Mouse (Mus musculus): Measurements from ENCODE around the gene Fam186a. TPM values are rescaled to one million over a fixed set of nuclear protein-coding genes. Genes with fewer than 3 reads are reported as not detected.
"Not testable (repeated sequence)": the region's sequence is repeated elsewhere in the genome, so short reads cannot be mapped to it uniquely, and the experiment has no call there.

The Fam186a gene
- polyA plus RNA-seq, 1 experiment from 2014 or later = not detected

- Histone ChIP-seq H3K9me3 (ENCODE audit: control insufficient read depth, low read length) (no peaks in the 10 kb centered on the region), H3K9ac (ENCODE audit: low read length) (no peak overlapping the region), H3K4me2 (ENCODE audit: low read length) (no peak overlapping the region), H3K27ac (replicated peaks in 1 of 2; ENCODE audit: control insufficient read depth in 1 of 2, insufficient read depth in 1 of 2, low read depth in 2 of 2, low read length in 2 of 2) (no peak overlapping the region), H3K4me3 (ENCODE audit: control insufficient read depth in 1 of 2, insufficient read depth in 1 of 2, low read depth in 1 of 2, low read length in 2 of 2) (no peak overlapping the region), H3K36me3 (ENCODE audit: control insufficient read depth, insufficient read depth, low read length) (no peaks in the 10 kb centered on the region), H3K4me1 (ENCODE audit: control insufficient read depth in 2 of 2, insufficient read depth in 2 of 2, low read length in 2 of 2) (peaks cover 4% of the 10 kb centered on the region in 2 experiments; a peak in 3 of 4 replicates), H3K27me3 (ENCODE audit: control insufficient read depth, insufficient read depth, low read length) (no peaks in the 10 kb centered on the region)
- WGBS = 46% methylated on average over 8 of the region's 8 CpGs
- ATAC-seq (ENCODE audit: insufficient number of reproducible peaks, insufficient read depth, low FRiP score, low read depth) = no peak
These were observed 77.5 kb downstream of the Fam186a start for GRCm38 (mm10) chr15:99889275-99889874.

DNA sequence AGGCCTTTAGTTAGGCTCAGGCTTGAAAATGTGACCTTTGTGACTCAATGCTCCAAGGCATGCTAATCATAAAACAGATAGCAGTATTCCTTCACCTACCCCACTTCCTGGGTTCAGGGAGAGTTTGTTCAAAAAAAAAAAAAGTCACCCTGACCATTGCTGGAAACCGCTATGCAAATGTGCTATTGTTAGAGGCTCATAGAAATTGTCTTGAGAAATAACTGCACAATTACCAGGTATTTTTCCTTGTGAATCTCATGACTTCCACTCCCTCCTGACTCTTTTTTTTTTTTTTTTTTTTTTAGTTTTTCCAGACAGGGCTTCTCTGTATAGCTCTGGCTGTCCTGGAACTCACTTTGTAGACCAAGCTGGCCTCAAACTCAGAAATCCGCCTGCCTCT is 79.7 kb downstream of the Fam186a start:
- H3K9ac ChIP-seq (ENCODE audit: low read length); H3K27ac ChIP-seq (replicated peaks in 1 of 2; ENCODE audit: control insufficient read depth in 1 of 2, insufficient read depth in 1 of 2, low read depth in 2 of 2, low read length in 2 of 2); H3K36me3 ChIP-seq (ENCODE audit: control insufficient read depth, insufficient read depth, low read length); ATAC-seq (ENCODE audit: insufficient number of reproducible peaks, insufficient read depth, low FRiP score, low read depth); H3K4me2 ChIP-seq (ENCODE audit: low read length); H3K4me1 ChIP-seq (ENCODE audit: control insufficient read depth in 2 of 2, insufficient read depth in 2 of 2, low read length in 2 of 2); H3K9me3 ChIP-seq (ENCODE audit: control insufficient read depth, low read length); H3K4me3 ChIP-seq (ENCODE audit: control insufficient read depth in 1 of 2, insufficient read depth in 1 of 2, low read depth in 1 of 2, low read length in 2 of 2); H3K27me3 ChIP-seq (ENCODE audit: control insufficient read depth, insufficient read depth, low read length): not testable (repeated sequence)
- 89% methylated on average over 2 of the region's 2 CpGs for WGBS

DNA sequence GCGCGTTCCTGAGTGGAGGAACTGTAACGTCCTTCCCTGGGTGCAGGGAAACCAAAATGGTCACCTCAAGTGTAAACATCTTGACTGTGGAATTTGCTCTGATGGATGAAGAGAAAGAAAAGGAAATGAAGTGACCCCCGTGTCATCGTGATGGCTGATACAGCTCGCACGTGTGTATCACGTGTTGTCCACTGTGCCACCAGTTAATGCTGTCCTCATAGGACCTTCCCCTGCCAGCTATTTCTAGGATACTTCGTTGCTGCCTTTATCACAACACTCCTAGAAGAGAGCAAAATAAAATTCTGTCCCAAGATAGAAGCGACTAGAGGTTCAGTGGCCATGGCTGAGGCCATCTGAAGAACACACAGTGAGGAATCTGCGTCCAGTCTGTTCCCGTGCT is 82.8 kb downstream of the Fam186a start:
- WGBS = 66% methylated on average over 12 of the region's 12 CpGs
- no peaks in the 10 kb centered on the region for H3K4me1 ChIP-seq (ENCODE audit: control insufficient read depth in 2 of 2, insufficient read depth in 2 of 2, low read length in 2 of 2)
- no peaks in the 10 kb centered on the region for H3K27me3 ChIP-seq (ENCODE audit: control insufficient read depth, insufficient read depth, low read length)
- H3K36me3 ChIP-seq (ENCODE audit: control insufficient read depth, insufficient read depth, low read length) = no peaks in the 10 kb centered on the region
- H3K4me2 ChIP-seq (ENCODE audit: low read length) = no peak overlapping the region
- H3K4me3 ChIP-seq (ENCODE audit: control insufficient read depth in 1 of 2, insufficient read depth in 1 of 2, low read depth in 1 of 2, low read length in 2 of 2) = no peak overlapping the region
- H3K27ac ChIP-seq (replicated peaks in 1 of 2; ENCODE audit: control insufficient read depth in 1 of 2, insufficient read depth in 1 of 2, low read depth in 2 of 2, low read length in 2 of 2) = no peak overlapping the region
- no peaks in the 10 kb centered on the region for H3K9me3 ChIP-seq (ENCODE audit: control insufficient read depth, low read length)
- H3K9ac ChIP-seq (ENCODE audit: low read length) = no peak overlapping the region
- ATAC-seq (ENCODE audit: insufficient number of reproducible peaks, insufficient read depth, low FRiP score, low read depth) = no peak

GRCm38 (mm10) chr15:99878541-99878940 is 88.3 kb downstream of the Fam186a start:
- ATAC-seq (ENCODE audit: insufficient number of reproducible peaks, insufficient read depth, low FRiP score, low read depth) = no peak

DNA sequence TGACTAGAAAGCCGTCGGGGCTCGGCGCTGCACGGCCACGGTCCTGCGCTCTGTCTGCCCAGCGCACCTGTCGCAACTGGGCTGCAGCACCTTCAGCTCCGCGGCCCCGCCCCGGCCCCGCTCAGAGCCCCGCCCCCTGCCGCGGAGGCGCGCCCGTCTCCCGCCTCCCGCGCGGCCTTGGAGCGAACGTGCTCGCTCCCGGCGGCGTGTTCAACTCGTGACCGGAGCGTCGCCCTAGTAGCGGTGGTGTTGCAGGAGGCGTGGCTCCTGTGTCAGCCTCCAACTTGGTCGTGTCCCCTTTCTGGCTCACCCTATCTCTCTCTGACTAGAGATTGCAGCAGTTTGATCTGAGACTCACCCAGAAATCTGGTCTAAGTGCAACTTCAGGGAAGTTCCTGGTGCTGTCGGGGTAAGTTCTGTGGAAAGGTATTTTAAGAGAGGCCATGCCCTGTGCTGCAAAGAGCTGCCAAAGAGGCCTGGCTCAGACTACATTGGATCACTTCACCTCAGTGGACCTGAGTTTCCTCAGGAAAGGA is 91.5 kb downstream of the Fam186a start, which contains the start of gene Lima1:
Lima1 (minus strand) TSS at position 123 of the 536 bp plus-strand sequence.
- Histone ChIP-seq H3K27ac (replicated peaks in 1 of 2; ENCODE audit: control insufficient read depth in 1 of 2, insufficient read depth in 1 of 2, low read depth in 2 of 2, low read length in 2 of 2) (peak within 1 kb of the TSS; percentile 15 to 75), H3K4me1 (ENCODE audit: control insufficient read depth in 2 of 2, insufficient read depth in 2 of 2, low read length in 2 of 2) (peaks cover 5 to 12% of the 10 kb centered on the region in 2 experiments; a peak in 3 of 4 replicates), H3K9me3 (ENCODE audit: control insufficient read depth, low read length) (no peaks in the 10 kb centered on the region), H3K9ac (ENCODE audit: low read length) (peak within 1 kb of the TSS; percentile 76), H3K4me3 (ENCODE audit: control insufficient read depth in 1 of 2, insufficient read depth in 1 of 2, low read depth in 1 of 2, low read length in 2 of 2) (peak within 1 kb of the TSS; percentile 84 to 86), H3K27me3 (ENCODE audit: control insufficient read depth, insufficient read depth, low read length) (no peaks in the 10 kb centered on the region), H3K4me2 (ENCODE audit: low read length) (peak within 1 kb of the TSS; percentile 99), H3K36me3 (ENCODE audit: control insufficient read depth, insufficient read depth, low read length) (no peaks in the 10 kb centered on the region)
- WGBS = under 1% methylated on average over 37 of the region's 38 CpGs
- ATAC-seq (ENCODE audit: insufficient number of reproducible peaks, insufficient read depth, low FRiP score, low read depth) = peak; percentile 90

More at GRCm38 (mm10) chr15:99878541-99878940, 88.3 kb downstream of the Fam186a start:
- Histone ChIP-seq H3K4me1 (ENCODE audit: control insufficient read depth in 2 of 2, insufficient read depth in 2 of 2, low read length in 2 of 2) (peaks cover 5 to 12% of the 10 kb centered on the region in 2 experiments; a peak in 3 of 4 replicates), H3K4me2 (ENCODE audit: low read length) (no peak overlapping the region), H3K27ac (replicated peaks in 1 of 2; ENCODE audit: control insufficient read depth in 1 of 2, insufficient read depth in 1 of 2, low read depth in 2 of 2, low read length in 2 of 2) (no peak overlapping the region), H3K9me3 (ENCODE audit: control insufficient read depth, low read length) (no peaks in the 10 kb centered on the region), H3K36me3 (ENCODE audit: control insufficient read depth, insufficient read depth, low read length) (no peaks in the 10 kb centered on the region), H3K9ac (ENCODE audit: low read length) (no peak overlapping the region), H3K4me3 (ENCODE audit: control insufficient read depth in 1 of 2, insufficient read depth in 1 of 2, low read depth in 1 of 2, low read length in 2 of 2) (no peak overlapping the region), H3K27me3 (ENCODE audit: control insufficient read depth, insufficient read depth, low read length) (no peaks in the 10 kb centered on the region)
- 87% methylated on average over 5 of the region's 5 CpGs for WGBS

DNA sequence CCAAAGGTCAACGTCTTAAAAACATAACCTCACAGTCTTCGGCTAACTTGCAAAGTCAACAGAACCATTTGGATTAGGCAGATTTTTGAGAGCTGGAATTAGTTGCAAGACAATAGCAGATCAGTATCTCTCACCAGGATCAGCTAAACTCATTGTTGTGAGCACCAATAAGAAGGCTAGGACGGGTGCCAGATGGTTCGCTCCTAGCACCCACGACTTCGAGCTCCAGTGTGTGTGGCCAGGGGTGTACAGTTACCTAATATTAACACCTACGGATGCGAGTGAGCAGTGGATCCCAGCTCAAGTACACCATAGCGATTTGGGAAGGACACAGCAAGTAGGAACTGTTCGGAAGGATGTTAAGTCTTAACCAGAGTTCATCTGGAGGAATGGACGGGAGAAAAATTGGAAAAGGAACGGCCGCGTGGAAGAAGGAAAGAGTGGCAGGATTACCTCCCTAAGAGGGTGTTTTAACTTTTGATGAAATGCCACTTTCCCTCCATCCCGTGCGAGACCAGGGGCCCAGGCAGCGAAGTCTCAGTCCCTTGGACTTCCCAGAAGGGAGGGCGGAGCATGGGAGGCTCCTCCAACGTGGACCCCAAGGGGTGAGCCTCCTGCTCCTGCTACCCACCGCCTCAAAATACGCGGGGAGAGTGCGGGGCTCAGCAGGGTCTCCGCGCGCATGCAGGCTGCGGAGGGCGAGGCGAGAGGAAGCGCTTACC is 92.1 kb downstream of the Fam186a start:
- no peaks in the 10 kb centered on the region for H3K9me3 ChIP-seq (ENCODE audit: control insufficient read depth, low read length)
- H3K27ac ChIP-seq (replicated peaks in 1 of 2; ENCODE audit: control insufficient read depth in 1 of 2, insufficient read depth in 1 of 2, low read depth in 2 of 2, low read length in 2 of 2) = peak overlapping the region in 1 of 2 experiments; percentile 75; a peak in 2 of 4 replicates
- 7% methylated on average over 30 of the region's 30 CpGs for WGBS
- H3K36me3 ChIP-seq (ENCODE audit: control insufficient read depth, insufficient read depth, low read length) = no peaks in the 10 kb centered on the region
- peak overlapping the region; percentile 99 for H3K4me2 ChIP-seq (ENCODE audit: low read length)
- H3K27me3 ChIP-seq (ENCODE audit: control insufficient read depth, insufficient read depth, low read length) = no peaks in the 10 kb centered on the region
- H3K9ac ChIP-seq (ENCODE audit: low read length) = peak overlapping the region; percentile 76
- H3K4me3 ChIP-seq (ENCODE audit: control insufficient read depth in 1 of 2, insufficient read depth in 1 of 2, low read depth in 1 of 2, low read length in 2 of 2) = peak overlapping the region; percentile 84 to 86
- peaks cover 5 to 12% of the 10 kb centered on the region in 2 experiments; a peak in 3 of 4 replicates for H3K4me1 ChIP-seq (ENCODE audit: control insufficient read depth in 2 of 2, insufficient read depth in 2 of 2, low read length in 2 of 2)
- ATAC-seq (ENCODE audit: insufficient number of reproducible peaks, insufficient read depth, low FRiP score, low read depth) = peak; percentile 14; the same call in 1 of the 2 replicates

GRCm38 (mm10) chr15:99872543-99872942 is 94.3 kb downstream of the Fam186a start:
- ATAC-seq (ENCODE audit: insufficient number of reproducible peaks, insufficient read depth, low FRiP score, low read depth) = no peak
- H3K27me3 ChIP-seq (ENCODE audit: control insufficient read depth, insufficient read depth, low read length) = no peaks in the 10 kb centered on the region
- H3K4me2 ChIP-seq (ENCODE audit: low read length) = no peak overlapping the region
- no peak overlapping the region for H3K27ac ChIP-seq (replicated peaks in 1 of 2; ENCODE audit: control insufficient read depth in 1 of 2, insufficient read depth in 1 of 2, low read depth in 2 of 2, low read length in 2 of 2)
- H3K4me3 ChIP-seq (ENCODE audit: control insufficient read depth in 1 of 2, insufficient read depth in 1 of 2, low read depth in 1 of 2, low read length in 2 of 2) = no peak overlapping the region
- no peaks in the 10 kb centered on the region for H3K9me3 ChIP-seq (ENCODE audit: control insufficient read depth, low read length)
- H3K36me3 ChIP-seq (ENCODE audit: control insufficient read depth, insufficient read depth, low read length) = no peaks in the 10 kb centered on the region
- H3K4me1 ChIP-seq (ENCODE audit: control insufficient read depth in 2 of 2, insufficient read depth in 2 of 2, low read length in 2 of 2) = peaks cover 5 to 12% of the 10 kb centered on the region in 2 experiments; a peak in 3 of 4 replicates
- no peak overlapping the region for H3K9ac ChIP-seq (ENCODE audit: low read length)
- 79% methylated on average over 3 of the region's 3 CpGs for WGBS

Measured in heart, embryonic 14.5 days (tissue).